Mouse (Mus musculus): ENCODE measurements around the gene Rgs7. TPM values are rescaled to one million over a fixed set of nuclear protein-coding genes. Genes with fewer than 3 reads are reported as not detected.
A peak's percentile ranks its signal among the peaks of the same experiment; 100 is the strongest.

The Rgs7 gene
- total RNA-seq, 2 experiments from 2014 or later, result 81.1 to 81.6 TPM

DNA sequence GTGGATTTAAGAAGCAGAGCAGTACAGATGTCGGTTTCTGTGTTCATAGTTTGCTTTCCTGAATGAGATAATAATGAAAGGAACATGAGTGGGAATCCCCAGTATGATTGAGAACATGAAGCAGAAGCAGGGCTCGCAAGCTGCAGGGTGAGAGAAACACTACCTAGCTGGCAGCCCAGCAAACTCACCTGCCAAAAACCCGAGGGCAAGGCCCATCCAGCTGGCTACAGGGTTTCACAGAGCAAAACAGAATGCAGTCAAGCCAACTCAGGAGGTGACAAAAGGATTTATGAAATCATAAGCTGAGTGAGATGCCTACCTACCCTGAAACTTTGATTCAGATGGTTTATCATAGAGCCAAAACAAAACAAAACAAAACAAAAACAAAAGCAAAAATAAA lies 307.6 kb downstream of the Rgs7 start:
- TF ChIP-seq CTCF (conservative IDR thresholded peaks at IDR 0.05), result no peak
- H3K27ac ChIP-seq, result peak overlapping the region; percentile 40

DNA sequence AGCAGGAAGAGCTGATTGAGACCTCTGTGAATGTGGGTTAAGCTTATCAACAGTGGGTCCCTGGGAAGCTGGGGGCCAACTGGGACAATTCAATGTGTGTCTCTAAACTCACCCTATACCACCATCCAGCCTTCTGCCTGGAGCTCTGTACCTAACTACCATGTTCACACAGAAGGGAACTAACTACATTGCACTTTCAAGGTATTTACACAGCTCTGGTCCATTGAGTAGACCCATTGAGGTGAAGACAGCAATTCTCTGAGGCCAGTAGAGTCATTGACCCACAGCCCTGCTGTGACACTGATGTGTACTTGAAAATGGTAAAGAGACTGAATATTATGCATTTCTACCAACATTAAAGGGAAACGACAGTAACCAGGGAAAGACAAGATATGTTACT lies 313.6 kb downstream of the Rgs7 start:
- TF ChIP-seq CTCF (conservative IDR thresholded peaks at IDR 0.05), result no peak
- H3K27ac ChIP-seq, result no peak overlapping the region
- no peak for DNase-seq (ENCODE audit: low spot score in 2 of 2)
- H3K4me3 ChIP-seq, result no peak overlapping the region

More for the DNA sequence above, 307.6 kb downstream of the Rgs7 start:
- H3K4me3 ChIP-seq, result no peak overlapping the region
- DNase-seq (ENCODE audit: low spot score in 2 of 2), result no peak

DNA sequence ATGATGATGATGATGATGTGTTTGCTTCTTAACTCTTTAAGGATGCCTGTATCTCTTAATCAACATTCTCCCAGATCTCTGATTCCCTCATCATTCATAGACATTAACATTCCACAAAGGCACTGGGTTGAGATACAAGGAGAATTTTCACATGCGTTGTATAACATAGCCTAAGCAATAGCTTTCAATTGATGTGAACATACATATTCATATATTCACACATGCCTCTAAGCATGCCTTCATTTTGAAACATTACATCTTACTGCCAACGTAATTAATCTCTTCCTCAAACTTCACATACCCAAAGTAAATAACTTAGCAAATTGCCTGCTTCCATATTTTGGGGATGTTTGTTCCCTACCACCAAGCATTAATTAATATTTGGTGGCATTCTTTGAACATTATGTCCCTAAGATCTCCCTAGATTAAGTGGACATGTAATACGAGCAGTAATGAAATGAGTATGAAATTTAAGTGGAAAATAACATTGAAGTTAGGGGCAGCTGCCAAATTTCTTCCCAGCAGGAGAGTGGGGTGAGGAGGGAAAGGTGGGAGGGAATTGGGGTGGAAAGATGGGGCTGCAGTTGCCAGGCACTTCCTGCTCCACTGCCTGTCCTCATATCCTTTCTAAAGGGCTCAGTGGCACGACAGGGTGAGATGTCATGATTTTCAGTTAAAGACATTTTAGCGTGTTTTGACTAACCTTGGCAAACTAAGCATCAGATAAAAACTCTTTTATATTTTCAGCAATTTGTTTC lies 317.2 kb downstream of the Rgs7 start:
- no peak overlapping the region for H3K4me3 ChIP-seq
- TF ChIP-seq CTCF (conservative IDR thresholded peaks at IDR 0.05), result no peak
- no peak for DNase-seq (ENCODE audit: low spot score in 2 of 2)
- H3K27ac ChIP-seq, result peak overlapping the region; percentile 48

DNA sequence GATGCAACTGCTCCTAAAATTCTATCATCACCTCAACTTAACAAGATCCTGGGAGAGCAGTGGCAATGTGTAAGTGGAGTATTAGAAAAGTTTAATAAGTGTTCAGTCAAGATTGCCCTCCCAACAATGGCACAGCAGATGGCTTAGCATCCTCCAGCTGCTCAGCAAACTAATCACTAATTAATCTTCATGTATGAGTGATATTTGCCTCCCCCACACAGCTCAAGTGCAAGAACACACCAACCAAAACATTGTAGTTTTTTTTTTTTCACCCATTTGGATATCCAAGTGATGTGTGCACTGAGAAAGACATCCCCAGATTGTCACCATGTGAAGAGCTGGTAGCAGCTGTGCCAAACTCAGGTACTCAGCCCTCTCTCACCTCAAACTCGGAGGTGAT lies 336.8 kb downstream of the Rgs7 start:
- H3K27ac ChIP-seq, result no peak overlapping the region
- DNase-seq (ENCODE audit: low spot score in 2 of 2), result peak; percentile 13 to 34
- no peak overlapping the region for H3K4me3 ChIP-seq
- TF ChIP-seq CTCF (conservative IDR thresholded peaks at IDR 0.05), result no peak

DNA sequence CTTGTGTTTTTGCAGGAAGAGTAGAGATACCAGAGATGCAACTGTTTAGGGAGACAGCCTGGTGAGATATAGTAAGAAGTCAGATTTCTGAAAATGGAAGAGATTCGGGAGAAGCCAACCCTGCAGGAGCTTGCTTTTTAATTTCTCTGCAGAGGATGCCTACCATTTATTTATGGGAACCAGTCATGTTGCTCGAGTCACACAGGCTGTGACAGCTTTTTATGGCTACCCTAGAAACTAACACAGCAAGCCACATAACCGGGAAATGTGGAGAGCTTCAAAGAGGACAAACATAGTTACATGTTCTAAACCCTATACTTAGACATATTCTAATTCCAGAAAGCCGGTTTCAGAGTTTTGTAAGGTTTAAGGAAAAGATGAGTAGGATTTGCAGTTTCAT lies 349.2 kb downstream of the Rgs7 start:
- H3K27ac ChIP-seq, result no peak overlapping the region
- DNase-seq (ENCODE audit: low spot score in 2 of 2), result no peak
- H3K4me3 ChIP-seq, result no peak overlapping the region
- no peak for TF ChIP-seq CTCF (conservative IDR thresholded peaks at IDR 0.05)

DNA sequence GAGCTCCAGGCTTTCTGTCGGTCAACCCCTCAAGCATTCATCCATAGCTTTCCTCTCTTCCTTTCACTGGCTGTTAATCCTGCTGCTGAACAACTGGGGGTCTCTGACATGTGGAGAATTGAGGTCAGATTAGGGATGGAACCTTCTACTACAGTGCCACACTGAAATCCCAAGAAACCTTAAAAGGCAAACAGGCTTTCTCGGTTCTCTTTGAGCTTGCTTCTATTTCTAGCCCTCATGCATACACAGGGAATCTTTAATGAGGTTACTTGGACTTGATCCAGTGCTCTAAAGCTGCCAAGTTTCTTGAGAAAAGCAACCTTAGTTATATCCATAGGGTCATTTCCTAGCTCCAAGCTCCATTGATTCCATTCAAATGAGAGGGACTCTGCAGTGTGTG lies 363.8 kb downstream of the Rgs7 start:
- Histone ChIP-seq H3K27ac (no peak overlapping the region; the same call in 1 of the 2 replicates), H3K4me3 (no peak overlapping the region)
- peak in 1 of 2 experiments; percentile 47 for DNase-seq (ENCODE audit: low spot score in 2 of 2)
- no peak for TF ChIP-seq CTCF (conservative IDR thresholded peaks at IDR 0.05)

DNA sequence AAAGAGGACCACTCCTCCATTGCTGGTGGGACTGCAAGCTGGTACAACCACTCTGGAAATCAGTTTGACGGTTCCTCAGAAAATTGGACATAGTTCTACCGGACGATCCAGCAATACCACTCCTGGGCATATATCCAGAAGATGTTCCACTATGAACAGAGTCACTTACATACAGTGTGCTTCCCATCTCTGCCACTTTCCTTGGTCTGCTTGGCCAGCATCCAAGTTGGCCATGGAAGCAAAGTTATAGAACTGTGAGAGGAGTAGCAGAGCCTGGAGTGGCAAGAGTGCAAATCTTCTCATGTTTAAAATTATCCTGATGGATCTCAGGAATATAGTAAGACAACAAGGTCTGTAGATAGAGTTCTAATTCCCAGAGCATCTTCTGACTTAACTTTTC lies 367.9 kb downstream of the Rgs7 start:
- H3K4me3 ChIP-seq, result no peak overlapping the region
- no peak overlapping the region for H3K27ac ChIP-seq
- TF ChIP-seq CTCF (conservative IDR thresholded peaks at IDR 0.05), result no peak
- no peak for DNase-seq (ENCODE audit: low spot score in 2 of 2)

DNA sequence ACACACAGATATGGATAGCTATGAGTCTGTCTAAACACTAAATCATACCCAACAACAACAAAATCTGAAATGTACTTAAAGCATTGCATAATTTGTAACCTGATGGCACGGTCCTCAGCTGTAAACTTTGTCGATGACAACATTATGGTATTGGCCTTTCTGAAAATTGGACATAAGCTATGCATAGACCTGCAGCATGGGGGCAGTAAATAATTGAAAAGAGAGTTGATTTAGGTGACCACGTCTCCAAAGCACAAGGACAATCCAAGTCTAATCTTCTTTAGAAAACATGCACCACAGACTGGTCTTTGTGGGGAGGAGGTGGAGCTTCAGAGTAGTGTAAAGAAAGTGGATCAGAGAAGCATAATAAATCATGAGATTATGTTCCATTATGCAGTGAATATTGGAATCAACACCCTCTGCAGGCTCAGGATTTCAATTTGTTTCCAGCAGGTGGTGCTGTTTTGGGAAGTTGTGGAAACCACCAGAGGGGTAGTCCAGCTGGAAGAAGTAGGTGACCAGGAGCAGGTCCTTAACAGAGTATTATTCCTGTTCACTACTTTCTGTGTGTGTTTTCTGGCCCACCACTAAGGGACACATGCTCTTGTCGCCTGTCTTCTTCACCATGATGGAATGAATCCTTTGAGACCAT lies 373.3 kb downstream of the Rgs7 start:
- Histone ChIP-seq H3K27ac (no peak overlapping the region), H3K4me3 (no peak overlapping the region)
- peak; percentile 69 for TF ChIP-seq CTCF (conservative IDR thresholded peaks at IDR 0.05)
- DNase-seq (ENCODE audit: low spot score in 2 of 2), result no peak

DNA sequence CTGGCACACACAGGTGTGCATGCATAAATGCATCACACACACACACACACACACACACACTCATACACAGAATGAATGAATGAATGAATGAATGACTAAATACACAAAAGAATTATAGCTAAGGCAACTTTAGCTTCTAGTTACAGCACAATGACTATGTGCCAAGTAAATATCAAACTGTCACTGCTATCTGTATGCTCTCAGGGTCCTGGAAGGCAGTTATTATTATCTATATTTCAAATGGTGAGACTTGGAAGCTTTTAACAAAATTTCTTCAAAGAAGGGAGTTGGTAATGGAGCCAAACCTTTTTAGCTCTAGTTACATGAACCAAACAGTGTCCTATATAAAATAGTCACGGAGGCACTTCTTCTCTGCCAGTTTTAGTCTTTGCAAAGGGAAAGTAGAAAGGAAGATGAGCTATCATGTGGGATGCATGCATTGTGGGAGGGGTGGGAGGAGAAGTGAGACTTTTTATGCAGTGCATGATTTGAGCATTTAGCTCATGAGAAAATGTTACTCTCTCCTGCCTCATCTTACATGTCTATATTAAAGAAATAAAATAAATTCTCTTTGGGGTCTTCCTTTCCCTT lies 383.9 kb downstream of the Rgs7 start:
- TF ChIP-seq CTCF (conservative IDR thresholded peaks at IDR 0.05), result no peak
- DNase-seq (ENCODE audit: low spot score in 2 of 2), result no peak
- no peak overlapping the region for H3K27ac ChIP-seq
- no peak overlapping the region for H3K4me3 ChIP-seq

DNA sequence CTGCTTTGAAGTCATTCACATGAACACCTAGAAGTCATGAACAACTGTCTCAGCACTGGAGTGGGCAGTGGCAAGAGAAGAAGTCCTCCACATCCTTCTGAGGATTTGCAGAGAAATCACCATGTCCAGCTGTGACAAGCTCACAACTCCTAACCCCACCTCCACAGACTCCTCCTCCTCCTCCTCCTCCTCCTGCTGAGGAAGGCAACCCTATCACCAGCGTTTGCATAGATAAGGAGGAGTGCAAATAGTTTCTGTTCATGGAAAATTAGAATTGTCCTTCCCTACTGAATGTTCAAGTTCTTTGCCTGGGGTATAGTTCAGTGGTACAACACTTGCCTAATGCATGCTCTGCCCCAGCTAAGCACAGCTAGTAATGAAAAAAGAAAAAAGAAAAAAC lies 386.0 kb downstream of the Rgs7 start:
- no peak overlapping the region for H3K4me3 ChIP-seq
- no peak for TF ChIP-seq CTCF (conservative IDR thresholded peaks at IDR 0.05)
- no peak for DNase-seq (ENCODE audit: low spot score in 2 of 2)
- no peak overlapping the region for H3K27ac ChIP-seq

DNA sequence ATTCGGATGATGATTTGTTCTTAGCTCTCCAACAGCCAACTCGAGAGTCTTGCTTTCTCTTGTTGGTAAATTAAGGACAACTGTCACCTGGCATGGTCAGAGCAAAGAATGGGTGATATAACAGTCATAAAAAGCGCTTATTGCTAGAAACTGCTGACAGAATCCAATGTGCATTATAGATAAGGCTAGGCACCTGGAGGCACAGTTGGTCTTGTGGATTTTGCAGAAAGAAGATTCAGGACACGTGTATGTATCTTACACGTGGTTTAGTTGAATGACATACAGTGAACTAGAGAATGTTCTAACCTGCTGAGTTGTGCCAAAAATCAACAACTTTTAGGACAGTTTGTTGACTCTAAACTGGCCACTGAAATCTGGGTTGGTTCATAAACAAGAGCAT lies 386.9 kb downstream of the Rgs7 start:
- H3K4me3 ChIP-seq, result no peak overlapping the region
- DNase-seq (ENCODE audit: low spot score in 2 of 2), result no peak
- peak overlapping the region; percentile 76; the same call in 1 of the 2 replicates for H3K27ac ChIP-seq
- no peak for TF ChIP-seq CTCF (conservative IDR thresholded peaks at IDR 0.05)

DNA sequence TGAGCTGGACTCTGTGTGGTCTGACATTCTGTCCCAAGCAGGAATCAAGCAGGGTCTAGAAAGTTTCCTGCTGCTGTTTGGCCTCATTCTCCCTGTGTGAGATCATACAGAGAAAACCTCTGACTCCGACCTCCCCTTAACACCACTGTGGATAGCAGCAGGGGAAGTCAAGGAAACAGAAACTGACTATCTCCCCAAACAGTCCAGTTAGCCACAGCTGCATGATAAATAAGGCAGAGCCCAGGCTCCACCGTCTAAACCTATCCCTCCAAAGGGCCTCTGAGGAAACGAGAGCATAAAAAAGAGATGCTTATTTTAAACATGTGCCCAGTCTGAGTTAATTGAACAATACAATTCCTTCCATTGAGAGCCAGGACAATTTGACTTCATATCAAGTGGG lies 395.3 kb downstream of the Rgs7 start:
- DNase-seq (ENCODE audit: low spot score in 2 of 2), result no peak
- Histone ChIP-seq H3K4me3 (no peak overlapping the region), H3K27ac (no peak overlapping the region)
- TF ChIP-seq CTCF (conservative IDR thresholded peaks at IDR 0.05), result no peak

DNA sequence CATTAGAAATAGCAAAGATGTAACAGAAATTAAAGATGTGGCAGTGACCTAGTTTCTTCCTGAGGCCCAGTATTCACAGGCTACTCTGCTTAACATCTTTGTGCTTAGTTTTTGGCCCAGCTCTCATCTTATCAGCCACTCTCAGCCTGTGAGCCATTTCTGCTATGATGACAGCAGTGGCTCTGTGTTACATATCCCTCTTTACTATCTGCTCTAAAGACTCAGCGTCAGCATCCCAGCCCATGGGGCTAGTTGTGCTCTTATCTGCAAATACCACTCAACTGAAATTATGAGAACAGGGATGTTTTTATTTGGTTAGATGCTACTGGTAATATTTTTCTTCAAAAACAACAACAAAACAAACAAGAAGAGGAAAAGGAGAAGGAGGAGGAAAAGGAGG lies 410.2 kb downstream of the Rgs7 start:
- no peak for DNase-seq (ENCODE audit: low spot score in 2 of 2)
- Histone ChIP-seq H3K4me3 (no peak overlapping the region), H3K27ac (no peak overlapping the region)
- no peak for TF ChIP-seq CTCF (conservative IDR thresholded peaks at IDR 0.05)

All from layer of hippocampus, adult 2 months (tissue).